Mouse (Mus musculus) thymus, postnatal 0 days (tissue): ENCODE measurements around the gene Poc1b. TPM values are rescaled to one million over a fixed set of nuclear protein-coding genes. Genes with fewer than 3 reads are reported as not detected.

Experiments used
- DNase-seq: peaks from one replicate; pipeline ENCODE4 v3.0.0-alpha.2; 2015; ENCODE audit warnings: low spot score
- polyA plus RNA-seq: library from polyadenylated mRNA; unstranded; fragments of >200 nt; fragmentation: Nextera tagmentation; extraction: Ambion mirVana; gene quantifications from 2 replicates; pipeline ENCODE4 v1.2.1, GENCODE M21; 2015

Gene Poc1b
- 8.4 and 11.9 TPM in 2 replicates for polyA plus RNA-seq

GRCm38 (mm10) chr10:99106703-99107631, at the start of gene Poc1b:
Poc1b (plus strand) TSS chr10:99107036.
- peak; percentile 89 for DNase-seq

DNA sequence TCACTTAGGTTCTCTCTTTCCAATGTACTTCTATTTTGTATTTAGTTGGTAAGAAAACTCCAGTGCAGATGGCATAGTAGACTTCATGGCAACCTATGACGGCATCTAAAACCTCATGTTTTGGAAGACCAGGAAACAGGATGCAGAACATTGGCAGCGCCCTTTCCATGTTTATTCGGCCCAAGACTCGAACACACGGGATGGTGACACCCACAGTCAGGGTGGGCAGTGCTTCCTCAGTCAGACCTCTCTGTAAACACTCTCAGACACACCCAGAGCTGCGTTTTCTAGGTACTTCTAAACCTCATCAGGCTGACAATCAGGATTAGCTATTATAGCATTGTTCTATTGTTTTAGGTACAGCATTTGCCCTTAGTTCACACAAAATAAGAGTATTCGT, 46.2 kb upstream of the Poc1b start:
- DNase-seq: no peak

DNA sequence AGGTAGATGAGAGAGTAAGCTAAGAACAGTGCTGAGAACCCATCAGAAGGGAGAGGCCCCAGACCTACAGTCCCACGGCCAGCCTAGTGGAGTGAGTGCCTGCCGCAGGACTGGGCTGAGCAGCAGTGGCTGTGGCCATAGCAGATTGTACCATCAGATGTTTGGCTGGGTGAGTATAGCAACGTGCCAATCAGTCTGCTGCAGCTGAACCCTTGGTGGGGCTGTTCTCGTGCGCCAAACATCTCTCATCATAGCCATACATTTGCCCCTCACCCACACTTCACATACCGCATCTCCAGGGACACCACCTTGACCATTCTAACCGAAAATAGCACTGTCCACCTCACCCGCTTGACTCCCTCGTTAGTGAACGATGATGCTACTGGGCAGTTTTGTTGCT, 45.4 kb upstream of the Poc1b start:
- no peak for DNase-seq

- no peak for DNase-seq
These were observed 44.3 kb upstream of the Poc1b start for GRCm38 (mm10) chr10:99062546-99062945.

GRCm38 (mm10) chr10:99076113-99076895, 30.5 kb upstream of the Poc1b start:
- DNase-seq: no peak

GRCm38 (mm10) chr10:99078621-99079020, 28.2 kb upstream of the Poc1b start:
- DNase-seq: no peak

DNA sequence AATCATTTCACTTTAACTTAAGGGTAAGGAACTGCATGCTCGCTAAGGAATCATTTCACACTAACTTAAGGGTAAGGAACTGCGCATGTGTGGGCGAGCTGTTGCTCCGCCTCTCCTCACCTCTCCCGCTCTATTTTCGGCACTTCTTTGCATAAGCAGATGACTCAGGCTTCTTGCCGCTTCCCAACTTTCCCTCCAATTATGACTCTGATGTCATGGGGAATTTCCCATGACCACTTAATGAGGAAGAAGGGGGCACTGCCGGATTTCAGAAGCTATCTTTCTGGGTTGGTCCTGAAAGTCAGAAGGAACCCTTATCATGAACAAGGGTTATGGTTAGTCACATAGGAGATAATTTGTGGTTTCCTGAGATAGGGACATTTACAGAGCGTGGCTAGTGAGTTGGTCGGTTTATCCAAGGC, 25.3 kb upstream of the Poc1b start:
- DNase-seq: no peak

DNA sequence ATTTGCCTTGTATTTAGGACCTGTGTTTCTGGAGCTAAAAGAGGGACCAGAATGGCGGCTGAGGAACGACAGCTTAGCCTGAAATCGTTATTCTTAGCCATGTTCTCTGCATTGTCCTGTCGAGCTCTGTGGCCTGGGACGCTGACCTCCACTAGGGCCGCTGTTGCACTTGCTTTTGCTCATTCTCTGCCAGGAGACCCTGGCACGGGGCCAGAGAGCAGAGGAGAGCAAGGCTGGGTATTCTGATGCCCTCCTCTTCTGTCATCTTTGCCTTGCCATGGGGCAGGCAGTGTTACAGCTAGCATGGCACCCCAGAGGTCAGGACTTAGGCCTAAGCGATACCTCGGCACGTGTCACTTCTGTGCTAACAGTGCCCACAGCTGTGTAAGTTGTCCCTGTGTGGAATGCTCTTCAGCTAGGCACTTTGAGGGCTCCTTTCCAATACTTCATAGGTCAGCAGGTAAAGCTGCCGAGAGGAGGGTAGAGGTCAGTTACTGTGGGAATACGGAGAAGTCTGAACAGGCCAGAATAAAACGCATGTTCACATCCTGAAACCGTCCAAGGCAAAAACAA, 23.3 kb upstream of the Poc1b start:
- DNase-seq: no peak

GRCm38 (mm10) chr10:99084397-99085239, 22.2 kb upstream of the Poc1b start:
- DNase-seq: peak; percentile 84

GRCm38 (mm10) chr10:99085240-99085587, 21.6 kb upstream of the Poc1b start:
- DNase-seq: no peak

DNA sequence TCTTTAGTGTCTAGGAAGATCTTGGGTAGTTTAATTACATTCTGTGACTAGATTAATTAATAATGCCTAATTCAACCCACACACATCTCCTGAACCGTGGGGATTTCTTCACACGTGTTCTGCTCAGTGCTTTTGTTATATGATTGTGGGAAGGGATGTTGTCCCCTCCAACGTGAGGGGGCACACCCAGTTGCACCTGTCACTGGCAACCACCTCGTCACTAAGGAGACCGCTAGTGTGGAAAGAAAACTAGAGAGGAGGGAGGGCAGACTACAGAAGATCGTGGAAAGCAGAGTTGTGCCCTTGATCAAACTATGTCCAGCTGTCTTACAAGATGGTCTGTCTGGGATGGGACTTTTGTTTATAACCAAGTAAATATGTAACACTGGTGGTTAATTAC, 20.8 kb upstream of the Poc1b start:
- no peak for DNase-seq

DNA sequence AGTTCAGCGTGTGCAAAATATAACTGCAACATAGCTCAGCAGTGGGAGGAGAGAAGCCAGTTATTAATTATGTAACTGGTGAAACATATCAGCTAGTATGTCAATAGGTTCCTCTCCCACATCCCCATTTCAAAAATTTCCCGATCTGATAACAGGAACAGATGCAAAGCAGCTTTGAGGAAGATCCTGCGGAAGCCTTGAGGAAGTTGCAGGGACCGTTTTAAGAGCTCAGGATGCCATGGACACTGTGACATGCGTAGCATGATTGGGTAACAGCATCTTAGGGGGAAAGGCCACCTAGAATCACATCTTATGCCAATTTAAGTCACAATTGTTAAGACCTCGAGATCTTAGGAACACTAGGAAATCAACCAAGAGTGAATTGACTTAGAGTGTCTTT, 16.9 kb upstream of the Poc1b start:
- no peak for DNase-seq

DNA sequence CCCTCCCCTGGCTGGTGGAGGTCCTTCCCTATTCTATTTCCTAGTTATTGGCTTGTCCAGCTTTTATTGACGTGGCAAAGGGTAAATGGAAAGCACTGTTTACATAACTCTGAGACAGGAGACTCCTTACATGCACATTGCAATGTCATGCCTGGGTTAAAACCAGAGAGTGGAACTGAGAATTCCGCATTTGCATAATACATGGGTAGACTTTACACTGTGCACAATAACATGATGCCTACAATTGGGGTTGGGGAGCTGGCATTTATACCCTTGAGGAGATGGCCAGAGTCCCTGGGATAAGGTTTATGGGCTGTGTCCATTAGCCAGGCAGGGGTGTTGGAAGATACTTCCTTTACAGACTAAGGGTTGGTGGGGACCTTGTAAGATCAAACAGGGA, 13.5 kb upstream of the Poc1b start:
- DNase-seq: no peak

DNA sequence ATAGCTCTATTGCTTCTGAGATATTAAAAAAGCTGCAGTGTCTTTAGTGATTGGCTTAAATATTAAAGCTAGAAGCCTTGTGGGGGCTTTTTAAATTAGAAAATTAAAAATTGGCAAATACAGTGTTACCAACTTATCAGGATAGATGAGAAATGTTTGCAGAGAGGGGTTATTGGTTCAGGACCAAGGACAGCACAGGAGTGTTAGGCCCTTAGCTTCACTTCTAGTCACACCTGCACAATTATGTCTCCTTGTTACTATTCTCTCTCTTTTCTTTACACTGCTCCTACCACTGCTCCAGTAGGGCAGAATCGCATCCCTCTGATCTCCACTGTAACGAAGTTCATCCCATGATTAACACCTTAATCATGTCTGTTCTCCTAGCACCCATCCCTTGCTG, 11.7 kb upstream of the Poc1b start:
- no peak for DNase-seq

GRCm38 (mm10) chr10:99097374-99097773, 9.5 kb upstream of the Poc1b start:
- DNase-seq: peak; percentile 71

- DNase-seq: no peak
These were observed 1.3 kb upstream of the Poc1b start for GRCm38 (mm10) chr10:99105522-99105921.

DNA sequence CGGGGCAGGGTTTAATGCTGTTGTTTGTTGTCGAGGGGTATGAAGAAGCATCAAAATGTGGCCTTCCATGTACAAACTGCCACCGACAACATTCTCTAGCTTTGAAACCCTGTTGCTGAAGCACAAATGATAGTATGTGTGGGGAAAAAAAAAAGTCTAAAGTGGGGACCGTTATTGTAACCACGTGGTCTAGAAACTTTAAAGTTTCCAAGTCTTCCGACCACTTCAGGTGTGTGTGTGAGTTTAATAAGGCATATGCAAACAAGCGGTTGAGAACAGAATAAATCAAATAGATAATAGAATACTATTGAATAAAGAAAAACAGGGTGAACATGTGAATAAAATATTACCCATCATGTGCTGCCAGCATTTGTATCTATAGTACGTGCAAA, 529 bp upstream of the Poc1b start:
- no peak for DNase-seq

DNA sequence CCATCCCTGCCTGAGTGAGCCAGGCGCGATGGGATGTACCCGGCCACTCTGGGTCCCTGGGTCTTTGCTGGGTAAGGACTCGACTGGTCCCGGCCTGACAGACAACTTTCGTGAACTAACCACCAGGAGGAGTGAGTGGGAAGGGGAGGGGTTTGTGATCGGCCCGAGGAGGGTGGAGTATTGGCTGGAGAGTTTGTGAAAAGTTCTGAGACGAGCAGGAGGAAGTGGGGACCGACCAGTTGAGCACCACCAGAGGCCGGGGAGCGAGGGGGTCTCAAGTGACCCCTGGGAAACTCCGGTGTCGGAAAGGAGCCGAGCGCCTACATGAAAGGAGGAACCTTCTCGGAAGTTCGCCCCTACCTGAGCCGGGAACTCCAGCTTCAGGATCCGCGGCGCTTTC, 1.1 kb downstream of the Poc1b start, which contains the start of gene Galnt4:
Galnt4 (plus strand) TSS at position 196 of the 400 bp plus-strand sequence.
- peak; percentile 78 for DNase-seq

GRCm38 (mm10) chr10:99108431-99108982, 1.7 kb downstream of the Poc1b start:
- peak; percentile 35 for DNase-seq

DNA sequence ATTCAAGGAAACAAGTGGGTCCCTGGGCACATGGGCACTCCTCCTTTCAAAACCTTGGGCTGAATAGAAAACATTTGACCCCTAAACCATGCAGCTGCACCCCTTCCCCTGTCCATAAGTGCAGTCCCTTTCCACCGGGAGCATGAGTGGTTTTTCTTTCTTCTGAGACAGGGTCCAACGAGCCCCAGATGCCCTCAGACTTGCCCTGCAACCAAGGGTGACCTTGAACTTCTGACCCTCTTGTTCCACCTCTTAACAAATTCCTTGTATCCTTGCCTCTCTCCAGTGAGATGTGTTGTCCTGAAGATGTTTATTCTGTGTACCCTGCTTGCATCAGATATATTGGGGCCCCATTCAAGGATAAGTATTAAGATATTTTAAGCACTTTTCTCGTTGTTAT, 6.7 kb downstream of the Poc1b start:
- DNase-seq: no peak

GRCm38 (mm10) chr10:99114295-99114694, 7.5 kb downstream of the Poc1b start:
- no peak for DNase-seq
